Mouse (Mus musculus) cerebellum, adult 8-10 months (tissue): Measurements from ENCODE around the gene Npb.
"Not testable (repeated sequence)": the region's sequence is repeated elsewhere in the genome, so short reads cannot be mapped to it uniquely, and the experiment has no call there.

Source experiments
- DNase-seq: peaks from one replicate; pipeline ENCODE4 v3.0.0; 2022

Npb gene

GRCm38 (mm10) chr11:120608241-120609034, at the start of gene Npb:
TSS of gene Npb (plus strand) at chr11:120608477.
- no peak for DNase-seq

DNA sequence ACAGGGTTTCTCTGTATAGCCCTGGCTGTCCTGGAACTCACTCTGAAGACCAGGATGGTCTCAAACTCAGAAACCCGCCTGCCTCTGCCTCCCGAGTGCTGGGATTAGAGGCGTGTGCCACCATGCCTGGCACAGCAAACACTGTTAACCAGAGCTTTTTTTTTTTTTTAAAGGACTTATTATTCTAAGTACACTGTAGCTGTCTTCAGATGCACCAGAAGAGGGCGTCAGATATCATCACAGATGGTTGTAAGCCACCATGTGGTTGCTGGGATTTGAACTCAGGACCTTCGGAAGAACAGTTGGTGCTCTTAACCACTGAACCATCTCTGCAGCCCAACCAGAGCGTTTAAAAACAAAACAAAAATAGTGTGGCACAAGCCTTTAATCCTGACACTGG, 49.4 kb upstream of the Npb start:
- not testable (repeated sequence) for DNase-seq

- no peak for DNase-seq
Observed at GRCm38 (mm10) chr11:120560952-120561728, 47.1 kb upstream of the Npb start.

DNA sequence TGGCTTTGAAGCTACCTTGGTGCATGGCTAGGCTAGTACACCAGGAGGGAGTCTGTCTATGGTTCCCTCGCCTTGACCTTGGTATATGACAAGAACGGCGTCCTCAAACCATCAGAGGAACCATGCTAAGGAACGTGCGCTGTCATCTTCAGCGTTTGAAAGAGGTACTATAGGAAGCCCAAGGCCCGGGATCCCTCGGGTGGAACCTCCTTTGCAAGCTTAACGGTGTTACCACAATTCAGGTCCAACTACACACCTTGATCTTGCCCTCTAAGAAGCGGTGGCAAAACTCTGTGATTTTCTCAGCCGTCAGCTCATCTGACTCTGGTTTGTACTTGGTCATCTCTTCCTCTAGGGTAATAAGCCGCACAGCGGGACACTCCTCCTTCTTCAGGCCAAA, 45.3 kb upstream of the Npb start:
- no peak for DNase-seq

DNA sequence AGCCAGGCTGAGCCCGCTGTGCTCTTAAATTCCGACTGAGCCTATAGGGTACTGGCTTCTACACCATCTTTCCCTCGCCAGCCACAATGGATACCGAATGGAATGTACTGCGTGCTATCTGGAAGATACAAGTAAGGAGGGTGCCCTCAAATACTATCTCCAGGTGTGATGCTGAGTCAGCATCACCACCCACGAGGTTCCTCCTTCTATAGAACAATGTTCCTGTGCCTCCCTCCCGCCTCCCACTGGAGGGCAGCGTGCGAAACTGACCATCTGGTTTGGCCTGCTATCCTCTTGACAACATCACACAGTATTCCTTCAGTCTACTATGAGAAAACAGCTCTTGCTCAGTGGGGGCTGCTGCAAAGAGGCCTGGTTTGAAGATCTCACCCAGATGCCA, 43.2 kb upstream of the Npb start:
- DNase-seq: no peak

GRCm38 (mm10) chr11:120568324-120568723, 40.0 kb upstream of the Npb start:
- no peak for DNase-seq

DNA sequence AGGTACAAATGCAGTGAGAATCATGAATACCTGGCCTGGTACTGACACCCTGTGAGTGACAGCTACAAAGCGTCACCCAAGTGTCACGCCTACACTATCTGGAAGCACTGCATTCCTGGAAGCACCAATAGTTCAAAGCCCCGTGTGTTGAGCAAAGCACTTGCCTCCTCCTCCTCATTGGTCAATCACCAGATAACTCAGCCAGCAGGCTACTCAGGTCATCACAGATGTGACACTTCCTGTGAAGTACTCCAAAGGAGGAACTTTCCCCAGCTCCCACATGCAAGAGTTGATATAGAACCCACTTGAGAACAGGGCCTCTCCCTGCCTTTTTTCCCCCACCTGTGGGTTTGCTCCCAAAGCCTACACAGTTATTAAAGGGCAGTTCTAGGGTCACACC, 37.2 kb upstream of the Npb start:
- DNase-seq: no peak

GRCm38 (mm10) chr11:120571754-120572416, 36.4 kb upstream of the Npb start:
- DNase-seq: no peak

- peak; percentile 39 for DNase-seq
Observed at GRCm38 (mm10) chr11:120572417-120572751, 35.9 kb upstream of the Npb start.

DNA sequence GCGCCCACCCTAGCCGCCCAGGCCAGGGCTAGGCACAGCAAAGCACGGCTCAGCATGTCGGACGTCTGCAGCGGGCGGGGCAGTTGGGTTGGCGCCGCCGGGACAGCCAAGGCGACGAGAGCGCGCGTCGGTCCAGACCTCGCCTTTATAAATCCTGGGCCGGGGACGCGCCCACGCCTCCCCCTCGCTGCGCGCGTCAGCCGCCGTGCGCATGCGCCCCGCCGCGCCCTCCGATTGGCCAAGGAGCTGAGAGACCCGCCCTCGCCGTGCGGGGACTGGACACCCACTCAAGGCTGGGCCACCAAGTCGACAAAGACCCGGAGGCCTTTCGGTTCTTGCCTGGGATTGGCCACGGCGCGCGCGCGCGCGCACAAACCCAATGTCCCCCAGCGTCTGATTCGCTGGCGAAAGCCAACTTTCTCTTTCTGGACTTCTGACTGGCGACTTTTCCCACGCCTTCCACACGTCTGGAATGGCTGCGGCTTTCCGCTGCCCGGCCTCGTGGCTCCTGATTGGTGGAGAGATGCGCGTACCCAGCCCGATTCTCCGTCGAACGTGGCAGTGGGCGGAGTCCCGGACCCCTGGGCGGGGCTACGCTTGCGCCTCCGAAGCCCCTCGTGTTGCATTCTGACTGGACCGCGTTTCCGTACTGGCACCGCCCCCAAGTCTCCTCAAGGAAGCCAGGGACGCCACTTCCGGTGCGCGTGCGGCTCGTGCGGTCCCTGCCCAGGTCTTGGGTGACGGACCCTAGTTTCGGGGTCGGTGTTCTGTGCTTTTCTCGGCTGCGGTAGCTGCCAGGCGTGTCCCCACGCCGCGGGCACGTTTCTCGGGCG, 35.3 kb upstream of the Npb start, which contains the start of gene P4hb:
P4hb (minus strand) TSS at position 502 of the 833 bp plus-strand sequence.
- peak; percentile 99 for DNase-seq

DNA sequence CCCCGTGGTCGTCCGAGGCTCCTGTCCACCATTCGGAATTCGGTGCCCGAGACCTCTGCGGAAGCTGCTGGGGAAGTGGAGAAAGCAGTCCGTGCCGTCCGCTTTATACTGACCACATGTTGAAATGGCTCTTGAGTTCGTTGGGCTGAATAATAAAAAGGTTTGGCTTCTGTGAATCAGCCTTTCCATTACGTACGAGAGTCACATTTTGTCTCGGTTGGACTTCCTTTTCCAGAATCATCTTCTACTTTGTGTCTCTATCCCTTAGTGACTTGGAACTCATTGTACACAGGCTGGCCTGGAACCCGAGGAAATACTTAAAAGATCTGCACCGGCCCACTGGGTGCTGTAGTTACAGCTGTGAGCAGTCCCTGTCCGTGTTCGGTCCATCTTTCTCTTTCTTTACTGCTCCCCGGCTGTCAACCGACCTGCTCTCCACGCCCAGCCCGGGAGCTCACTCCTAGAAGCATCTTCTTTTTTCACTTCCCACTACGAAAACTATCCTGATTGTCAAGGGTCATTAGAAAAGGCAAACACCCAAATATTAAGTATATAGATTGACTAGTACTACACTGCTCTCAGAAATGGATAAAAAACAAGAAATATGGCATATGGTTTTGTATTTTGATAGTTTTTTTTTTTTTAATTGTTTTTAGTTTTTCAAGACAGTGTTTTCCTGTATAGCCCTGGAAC, 34.5 kb upstream of the Npb start:
- no peak for DNase-seq

GRCm38 (mm10) chr11:120574278-120574600, 34.0 kb upstream of the Npb start:
- DNase-seq: no peak

DNA sequence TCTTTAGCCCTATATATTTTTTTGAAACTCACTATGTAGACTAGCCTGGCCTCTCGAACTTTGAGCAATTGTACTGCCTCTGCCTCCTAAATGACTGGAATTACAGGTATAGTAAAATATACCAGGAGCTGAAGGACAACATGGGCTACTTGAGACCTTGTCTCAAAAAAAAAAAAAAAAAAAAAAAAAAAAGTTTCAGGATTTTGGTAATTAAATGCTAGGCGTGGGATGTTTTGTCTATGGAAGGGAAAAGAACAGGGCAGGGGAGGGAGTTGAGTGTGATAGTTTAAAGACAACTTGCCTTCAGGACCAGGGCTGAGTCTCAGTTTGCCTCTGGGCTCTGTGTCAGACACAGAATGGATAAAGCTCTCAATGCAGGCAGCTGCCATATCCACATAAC, 33.2 kb upstream of the Npb start:
- no peak for DNase-seq

DNA sequence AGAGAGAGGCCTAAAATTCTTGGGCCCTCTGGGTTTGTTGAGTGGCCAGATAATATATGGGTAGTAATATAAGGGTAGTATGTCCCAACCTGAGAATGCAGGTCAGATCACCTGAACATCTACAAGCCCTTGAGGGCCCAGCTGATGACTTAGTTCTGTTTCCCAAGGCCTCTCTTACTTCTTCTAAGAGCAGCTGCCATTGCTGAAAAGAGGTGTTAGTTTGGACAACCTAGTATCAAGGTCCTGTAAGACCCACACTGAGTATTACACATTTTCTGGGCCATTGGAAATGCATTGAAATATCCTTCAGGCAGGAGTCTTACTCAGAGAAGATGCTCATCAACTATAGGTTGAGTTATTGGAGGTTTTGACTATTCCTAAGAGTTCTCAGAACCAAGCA, 32.3 kb upstream of the Npb start:
- no peak for DNase-seq

DNA sequence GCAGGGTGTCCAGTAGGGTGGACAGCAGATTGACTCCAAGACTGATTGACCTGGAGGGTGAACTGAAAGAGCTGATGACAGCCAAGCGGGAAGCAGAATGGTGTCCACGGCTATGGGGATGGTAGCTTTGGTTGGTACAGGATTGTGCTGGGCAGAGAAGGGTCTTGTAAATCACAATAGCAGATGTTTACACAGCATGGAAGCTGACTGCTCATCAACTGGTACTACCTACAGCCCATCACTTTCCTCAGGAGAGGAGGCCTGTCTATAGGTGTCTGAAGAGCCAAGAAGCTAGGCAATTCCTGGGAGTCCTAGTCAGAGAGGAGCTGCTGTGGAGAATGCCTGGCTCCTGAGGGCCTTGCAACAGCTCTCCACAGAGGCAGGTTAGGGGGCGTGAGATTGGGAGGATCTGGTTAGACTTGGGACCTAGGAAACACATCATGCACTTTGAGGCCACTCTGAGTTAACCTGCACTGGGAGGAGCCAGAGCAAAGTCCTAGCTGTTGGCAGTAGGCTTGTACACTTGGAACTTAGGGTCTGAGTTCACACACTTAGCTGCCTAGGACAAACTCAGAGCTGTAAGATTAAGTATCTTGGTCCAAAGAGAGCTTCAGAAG, 31.8 kb upstream of the Npb start:
- DNase-seq: no peak

- DNase-seq: peak; percentile 45
Observed at GRCm38 (mm10) chr11:120577211-120578023, 30.9 kb upstream of the Npb start.

- no peak for DNase-seq
Observed at GRCm38 (mm10) chr11:120578024-120578693, 30.1 kb upstream of the Npb start.

GRCm38 (mm10) chr11:120578694-120579243, 29.5 kb upstream of the Npb start:
- DNase-seq: no peak

DNA sequence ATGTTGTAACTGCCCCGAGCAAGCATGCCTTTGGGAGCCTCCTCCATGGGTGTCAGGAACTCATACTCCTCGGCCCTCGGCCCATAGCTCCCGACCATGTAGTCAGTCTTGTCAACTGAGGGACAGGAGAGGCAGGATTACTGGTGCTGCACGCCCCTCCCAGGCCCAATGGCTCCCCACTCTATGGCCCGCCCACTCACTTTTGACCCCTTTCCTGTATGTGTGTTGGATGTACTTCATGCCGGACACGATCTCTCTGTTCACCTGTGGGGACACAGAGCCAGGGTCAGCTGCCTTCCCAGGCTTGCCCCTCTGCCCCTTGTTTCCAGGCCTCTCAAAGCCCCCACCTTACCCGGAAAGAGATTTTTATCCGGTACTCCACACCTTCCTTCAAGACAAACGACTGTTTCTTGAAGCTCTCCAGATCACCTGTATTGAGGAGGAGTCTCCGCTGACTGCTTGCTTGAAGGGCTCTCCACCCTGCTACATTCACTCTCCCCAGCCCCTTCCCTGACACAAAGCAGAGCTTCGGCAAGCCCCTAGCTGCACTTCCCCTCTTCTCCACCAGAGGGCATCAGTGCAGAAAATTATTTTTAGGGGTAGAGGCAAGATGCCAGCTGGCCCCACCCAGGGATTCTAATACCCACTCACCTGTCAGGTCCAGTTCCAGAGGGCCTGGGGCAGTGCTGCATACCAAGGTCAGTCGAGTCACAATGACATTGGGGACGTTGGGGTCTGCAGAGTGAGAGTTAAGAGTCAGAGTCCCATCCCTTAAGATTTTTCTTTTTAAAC, 28.8 kb upstream of the Npb start:
- DNase-seq: peak; percentile 81
